Mouse (Mus musculus): ENCODE measurements around the gene Timm44. TPM values are rescaled to one million over a fixed set of nuclear protein-coding genes. Genes with fewer than 3 reads are reported as not detected.
A peak's percentile ranks its signal among the peaks of the same experiment; 100 is the strongest.
"Not testable (repeated sequence)": the region's sequence is repeated elsewhere in the genome, so short reads cannot be mapped to it uniquely, and the experiment has no call there.

Gene Timm44
- total RNA-seq, 2 experiments from 2014 or later = 66.1 to 72.6 TPM

GRCm38 (mm10) chr8:4259805-4260170 is 15.9 kb downstream of the Timm44 start:
- Histone ChIP-seq H3K4me3 (no peak overlapping the region; the same call in 1 of the 2 replicates), H3K27ac (peak overlapping the region; percentile 95)
- intact Hi-C loops (cut with DNase I) = loop anchor here (5.0 kb wide), 2 partner anchors 92 to 117 kb away; partner anchors contain the start of gene Evi5l
- TF ChIP-seq CTCF (IDR thresholded peaks at IDR 0.05) = no peak
- no peak for DNase-seq (ENCODE audit: extremely low spot score in 1 of 2, low spot score in 2 of 2)

- intact Hi-C loops (cut with DNase I) = loop anchor here (5.0 kb wide), 2 partner anchors 92 to 117 kb away; partner anchors contain the start of gene Evi5l
These were observed 16.4 kb downstream of the Timm44 start, which contains the start of gene Ctxn1 for GRCm38 (mm10) chr8:4259125-4259804. Gene Ctxn1, minus strand, starts transcription at chr8:4259274.

GRCm38 (mm10) chr8:4258678-4259077 is 17.0 kb downstream of the Timm44 start:
- intact Hi-C loops (cut with DNase I) = loop anchor here (5.0 kb wide), 2 partner anchors 91 to 116 kb away; partner anchors contain the start of gene Evi5l
- Histone ChIP-seq H3K27ac (peak overlapping the region; percentile 95), H3K4me3 (peak overlapping the region; percentile 83)
- TF ChIP-seq CTCF (IDR thresholded peaks at IDR 0.05) = no peak
- peak; percentile 52 to 57 for DNase-seq (ENCODE audit: extremely low spot score in 1 of 2, low spot score in 2 of 2)

More at GRCm38 (mm10) chr8:4259125-4259804, 16.4 kb downstream of the Timm44 start, which contains the start of gene Ctxn1:
- H3K27ac ChIP-seq = peak within 1 kb of the TSS; percentile 95
- no peak for TF ChIP-seq CTCF (IDR thresholded peaks at IDR 0.05)
- peak; percentile 94 to 95 for DNase-seq (ENCODE audit: extremely low spot score in 1 of 2, low spot score in 2 of 2)
- peak within 1 kb of the TSS; percentile 83 for H3K4me3 ChIP-seq

GRCm38 (mm10) chr8:4258233-4258632 is 17.5 kb downstream of the Timm44 start:
- DNase-seq (ENCODE audit: extremely low spot score in 1 of 2, low spot score in 2 of 2) = peak; percentile 84 to 87
- Histone ChIP-seq H3K27ac (peak overlapping the region; percentile 95), H3K4me3 (peak overlapping the region; percentile 83)
- peak; percentile 91 for TF ChIP-seq CTCF (IDR thresholded peaks at IDR 0.05)
- intact Hi-C loops (cut with DNase I) = loop anchor here (5.0 kb wide), 2 partner anchors 91 to 116 kb away; partner anchors contain the start of gene Evi5l

GRCm38 (mm10) chr8:4257350-4257749 is 18.4 kb downstream of the Timm44 start:
- peak overlapping the region; percentile 95 for H3K27ac ChIP-seq
- no peak for TF ChIP-seq CTCF (IDR thresholded peaks at IDR 0.05)
- H3K4me3 ChIP-seq = peak overlapping the region; percentile 83
- no peak for DNase-seq (ENCODE audit: extremely low spot score in 1 of 2, low spot score in 2 of 2)
- intact Hi-C loops (cut with DNase I) = loop anchor here (5.0 kb wide), 2 partner anchors 90 to 115 kb away; partner anchors contain the start of gene Evi5l

- intact Hi-C loops (cut with DNase I) = loop anchor here (5.0 kb wide), 2 partner anchors 90 to 115 kb away; partner anchors contain the start of gene Evi5l
- TF ChIP-seq CTCF (IDR thresholded peaks at IDR 0.05) = no peak
- DNase-seq (ENCODE audit: extremely low spot score in 1 of 2, low spot score in 2 of 2) = peak; percentile 79 to 82
- Histone ChIP-seq H3K4me3 (peak overlapping the region; percentile 83; the same call in 1 of the 2 replicates), H3K27ac (peak overlapping the region; percentile 95)
These were observed 18.8 kb downstream of the Timm44 start for GRCm38 (mm10) chr8:4256911-4257310.

- not testable (repeated sequence) for H3K4me3 ChIP-seq; DNase-seq (ENCODE audit: extremely low spot score in 1 of 2, low spot score in 2 of 2)
- intact Hi-C loops (cut with DNase I) = loop anchor here (5.0 kb wide), 2 partner anchors 88 to 113 kb away; partner anchors contain the start of gene Evi5l
- H3K27ac ChIP-seq = peak overlapping the region; percentile 16; the same call in 1 of the 2 replicates
These were observed 20.2 kb downstream of the Timm44 start for GRCm38 (mm10) chr8:4255471-4255870.

- intact Hi-C loops (cut with DNase I) = no loop called here
- Histone ChIP-seq H3K27ac (peak overlapping the region; percentile 95), H3K4me3 (peak overlapping the region; percentile 94)
- peak; percentile 61 to 62 for DNase-seq (ENCODE audit: extremely low spot score in 1 of 2, low spot score in 2 of 2)
- peak; percentile 52 for TF ChIP-seq CTCF (IDR thresholded peaks at IDR 0.05)
These were observed 21.7 kb downstream of the Timm44 start for GRCm38 (mm10) chr8:4254001-4254400.

GRCm38 (mm10) chr8:4252934-4253841 is 22.5 kb downstream of the Timm44 start, which contains the start of gene Snapc2:
Gene Snapc2, plus strand, starts transcription at chr8:4253080.
- Histone ChIP-seq H3K4me3 (peak within 1 kb of the TSS; percentile 94), H3K27ac (peak within 1 kb of the TSS; percentile 95)
- intact Hi-C loops (cut with DNase I) = loop anchor here (1.0 to 2.0 kb wide), 2 partner anchors 14 to 70 kb away; partner anchors contain the start of genes Gm49320 and Map2k7
- DNase-seq (ENCODE audit: extremely low spot score in 1 of 2, low spot score in 2 of 2) = peak; percentile 95
- no peak for TF ChIP-seq CTCF (IDR thresholded peaks at IDR 0.05)

- Histone ChIP-seq H3K27ac (peak overlapping the region; percentile 95), H3K4me3 (peak overlapping the region; percentile 94)
- TF ChIP-seq CTCF (IDR thresholded peaks at IDR 0.05) = no peak
- intact Hi-C loops (cut with DNase I) = loop anchor here (2.0 kb wide), 1 partner anchor 13 kb away; the partner anchor contains the start of genes Gm49320 and Map2k7
- DNase-seq (ENCODE audit: extremely low spot score in 1 of 2, low spot score in 2 of 2) = no peak
These were observed 23.5 kb downstream of the Timm44 start for GRCm38 (mm10) chr8:4252116-4252760.

Measured in left cerebral cortex, adult 2 months (tissue).